Mouse (Mus musculus) heart, adult 2 months (tissue): ENCODE measurements around the gene Mdk.

Source experiments
- EP300 ChIP-seq: fragments of 200-500 bp; IDR thresholded peaks from 2 replicates; pipeline ENCODE4 v1.6.1; 2011; ENCODE audit warnings: low read depth, low read length, control low read depth; ENCODE audit not compliant: insufficient read depth
- POLR2A ChIP-seq: fragments of 200-500 bp; IDR thresholded peaks from 2 replicates; pipeline ENCODE4 v1.6.1; 2011; ENCODE audit warnings: mild to moderate bottlenecking, low read depth, low read length, control low read depth; ENCODE audit not compliant: insufficient read depth

- no peak for TF ChIP-seq EP300
- TF ChIP-seq POLR2A, result no peak
These were observed 34.3 kb upstream of the Mdk start for GRCm38 (mm10) chr2:91966367-91966766.
